ENCODE assay signal across 7 mouse cellular contexts in the genomic region with DNA sequence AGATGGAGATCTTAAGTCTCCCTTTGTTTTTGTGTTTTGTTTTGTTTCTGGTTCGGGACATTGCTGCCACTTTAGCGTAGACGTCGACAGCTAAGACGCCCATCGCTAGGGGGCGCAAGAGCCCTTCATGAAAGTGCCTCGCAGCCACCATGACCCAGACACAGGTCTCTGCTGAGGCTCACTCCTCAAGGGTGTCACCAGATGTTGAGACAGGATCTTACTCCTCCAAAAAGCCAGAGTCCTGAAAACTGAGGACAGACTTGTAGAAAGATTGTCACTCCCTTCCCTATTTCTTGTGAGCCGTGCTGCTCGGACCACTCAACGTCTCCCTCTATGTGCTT.
DNase-seq lines count a peak whose midpoint lies in the region; ATAC-seq lines count a peak whose summit lies in the region.

No protein-coding gene starts in this region.

- intact Hi-C loops in left cerebral cortex, postnatal 10 days (cut with DNase I): loop anchor here (2.0 to 10.0 kb wide), 3 partner anchors 152 to 1602 kb away; no protein-coding TSS in a partner anchor

- H3K4me1 ChIP-seq in intestine, embryonic 14.5 days (replicated peaks; ENCODE audit: control insufficient read depth, insufficient read depth, low read length): no peaks in the 10 kb centered on the region

- H3K36me3 ChIP-seq in intestine, embryonic 14.5 days (ENCODE audit: control insufficient read depth, insufficient read depth, low read length): no peaks in the 10 kb centered on the region

- peak overlapping the region; percentile 29 for H3K4me3 ChIP-seq in intestine, embryonic 14.5 days (ENCODE audit: low read depth, low read length)

- no peak overlapping the region for H3K27ac ChIP-seq in intestine, embryonic 14.5 days (ENCODE audit: low read depth)

- H3K4me2 ChIP-seq in intestine, embryonic 14.5 days (ENCODE audit: low read length): peak overlapping the region; percentile 67

- ATAC-seq in intestine, embryonic 14.5 days (replicated peaks; ENCODE audit: low FRiP score, low TSS enrichment, low read depth): peak; percentile 62; the same call in 1 of the 2 replicates

- 12% methylated on average over 11 of the region's 11 CpGs for WGBS in intestine, embryonic 14.5 days

- H3K9ac ChIP-seq in intestine, embryonic 14.5 days (ENCODE audit: low read length): peak overlapping the region; percentile 23; the same call in 1 of the 2 replicates

- H3K9me3 ChIP-seq in intestine, embryonic 14.5 days (ENCODE audit: control insufficient read depth, low read length): no peaks in the 10 kb centered on the region

- DNase-seq in adrenal gland, adult 8-10 months: peak; percentile 57
- peak; percentile 97 for DNase-seq in embryo, embryonic 10 days (ENCODE audit: low spot score)
- peak; percentile 64 for DNase-seq in gastrocnemius, postnatal 25 days
- peak; percentile 96 for DNase-seq in intestine, embryonic 14.5 days (ENCODE audit: low spot score)
- peak; percentile 82 to 87 for DNase-seq in left cerebral cortex, postnatal 10 days (ENCODE audit: extremely low spot score in 1 of 2, low spot score in 2 of 2)
- DNase-seq in mesoderm, embryonic 11.5 days (ENCODE audit: low read depth, low spot score): peak; percentile 92
- DNase-seq in right cerebral cortex, postnatal 4 days: peak; percentile 98

- H3K27me3 ChIP-seq in intestine, embryonic 14.5 days (replicated peaks; ENCODE audit: control insufficient read depth, insufficient read depth, low read length): 0 out of 2 replicates have a peak, but pooled peaks cover 5% of the 10 kb centered on the region
